ENCODE assay signal across 16 mouse cellular contexts in genomic region chr9:113044556-113045178, GRCm38 (mm10).
A peak's percentile ranks its signal among the peaks of the same experiment; 100 is the strongest.
DNase-seq lines count a peak whose midpoint lies in the region; ATAC-seq and TF ChIP-seq lines count a peak whose summit lies in the region.
"Had no signal": no experiment of that assay in that cellular context is flagged by ENCODE, and none has a peak within 500 bp of the region (broad histone marks: within the 10 kb centered on the region; RNA-seq: fewer than 3 reads in every experiment).

No protein-coding gene starts in this region.

- no peaks in the 10 kb centered on the region; the same call in 1 of the 2 replicates for H3K4me1 ChIP-seq in heart, embryonic 11.5 days (ENCODE audit: control insufficient read depth, insufficient read depth, low read length)
- no peaks in the 10 kb centered on the region for H3K4me1 ChIP-seq in midbrain, embryonic 11.5 days (ENCODE audit: control insufficient read depth, insufficient read depth, low read length)
- H3K4me1 ChIP-seq in neural tube, embryonic 15.5 days = no peaks in the 10 kb centered on the region
- H3K4me1 ChIP-seq in midbrain, embryonic 10.5 days = no peaks in the 10 kb centered on the region
- H3K4me1 ChIP-seq: limb, embryonic 15.5 days; neural tube, embryonic 13.5 days had no signal

- intact Hi-C loops in heart, postnatal 14 days (cut with DNase I) = no loop called here

- H3K4me2 ChIP-seq in heart, embryonic 11.5 days = no peak overlapping the region
- H3K4me2 ChIP-seq in midbrain, embryonic 11.5 days = no peak overlapping the region
- no peak overlapping the region for H3K4me2 ChIP-seq in neural tube, embryonic 15.5 days
- H3K4me2 ChIP-seq: limb, embryonic 15.5 days; midbrain, embryonic 15.5 days; neural tube, embryonic 13.5 days had no signal

- no peak for DNase-seq in heart, postnatal 14 days
- peak; percentile 58 for DNase-seq in cerebellum, adult 9-10 months
- DNase-seq in layer of hippocampus, adult 9-11 months = peak; percentile 53
- DNase-seq in midbrain, embryonic 11.5 days (ENCODE audit: low spot score, missing footprints) = no peak
- no peak for DNase-seq in midbrain, embryonic 10.5 days (ENCODE audit: low spot score)
- DNase-seq: heart, adult 18-20 months; heart, postnatal 10 days; lung, postnatal 4 days; thymus, adult 18-20 months had no signal

- TF ChIP-seq CTCF in C2C12 (IDR thresholded peaks at IDR 0.05; ENCODE audit: control insufficient read depth, insufficient read depth, insufficient read length) = no peak

- no peaks in the 10 kb centered on the region for H3K79me2 ChIP-seq in C2C12 (ENCODE audit: control insufficient read depth, insufficient read depth)

- ATAC-seq in heart, embryonic 11.5 days (replicated peaks; ENCODE audit: insufficient number of reproducible peaks, low FRiP score, low TSS enrichment) = 0 out of 2 replicates have a peak, but pooled peaks have one; percentile 22
- no peak for ATAC-seq in midbrain, embryonic 11.5 days (ENCODE audit: low FRiP score)
- no peak for ATAC-seq in neural tube, embryonic 15.5 days (ENCODE audit: low FRiP score)
- ATAC-seq: inflammation-experienced regulatory T-cells, adult 6 months; midbrain, embryonic 15.5 days had no signal

- H3K9ac ChIP-seq in heart, embryonic 11.5 days (ENCODE audit: low read depth, low read length) = no peak overlapping the region
- no peak overlapping the region for H3K9ac ChIP-seq in midbrain, embryonic 11.5 days (ENCODE audit: low read length)
- no peak overlapping the region for H3K9ac ChIP-seq in neural tube, embryonic 15.5 days (replicated peaks)
- H3K9ac ChIP-seq: limb, embryonic 15.5 days; midbrain, embryonic 15.5 days; neural tube, embryonic 13.5 days had no signal

- H3K79me3 ChIP-seq in C2C12 (ENCODE audit: low read depth) = no peaks in the 10 kb centered on the region

- H3K9me3 ChIP-seq in heart, embryonic 11.5 days (replicated peaks; ENCODE audit: control insufficient read depth, low read length) = no peaks in the 10 kb centered on the region
- H3K9me3 ChIP-seq in midbrain, embryonic 11.5 days (ENCODE audit: control insufficient read depth, low read length) = no peaks in the 10 kb centered on the region
- H3K9me3 ChIP-seq in neural tube, embryonic 15.5 days (replicated peaks) = no peaks in the 10 kb centered on the region
- H3K9me3 ChIP-seq in midbrain, embryonic 10.5 days (replicated peaks) = no peaks in the 10 kb centered on the region
- H3K9me3 ChIP-seq: limb, embryonic 15.5 days; midbrain, embryonic 15.5 days; neural tube, embryonic 13.5 days had no signal

- H3K36me3 ChIP-seq in heart, embryonic 11.5 days (ENCODE audit: control insufficient read depth, insufficient read depth, low read length) = no peaks in the 10 kb centered on the region
- H3K36me3 ChIP-seq in C2C12 (ENCODE audit: control insufficient read depth, insufficient read depth) = no peaks in the 10 kb centered on the region
- no peaks in the 10 kb centered on the region for H3K36me3 ChIP-seq in midbrain, embryonic 11.5 days (ENCODE audit: control insufficient read depth, insufficient read depth, low read length)
- H3K36me3 ChIP-seq in neural tube, embryonic 15.5 days = no peaks in the 10 kb centered on the region
- no peaks in the 10 kb centered on the region for H3K36me3 ChIP-seq in midbrain, embryonic 10.5 days
- H3K36me3 ChIP-seq: limb, embryonic 15.5 days; midbrain, embryonic 15.5 days; neural tube, embryonic 13.5 days had no signal

- no peaks in the 10 kb centered on the region for H3K27me3 ChIP-seq in heart, embryonic 11.5 days (ENCODE audit: control insufficient read depth, insufficient read depth, low read length)
- H3K27me3 ChIP-seq in C2C12 (ENCODE audit: control insufficient read depth, insufficient read depth, insufficient read length) = no peaks in the 10 kb centered on the region
- no peaks in the 10 kb centered on the region for H3K27me3 ChIP-seq in midbrain, embryonic 11.5 days (ENCODE audit: control insufficient read depth, insufficient read depth, low read length)
- H3K27me3 ChIP-seq in neural tube, embryonic 15.5 days (replicated peaks) = no peaks in the 10 kb centered on the region
- H3K27me3 ChIP-seq in midbrain, embryonic 10.5 days (ENCODE audit: low read depth, poor library complexity, severe bottlenecking) = no peaks in the 10 kb centered on the region
- H3K27me3 ChIP-seq: limb, embryonic 15.5 days; midbrain, embryonic 15.5 days; neural tube, embryonic 13.5 days had no signal

- no peak overlapping the region for H3K27ac ChIP-seq in heart, embryonic 11.5 days (ENCODE audit: low read depth, low read length)
- no peak overlapping the region for H3K27ac ChIP-seq in midbrain, embryonic 11.5 days (ENCODE audit: low read depth, low read length)
- no peak overlapping the region for H3K27ac ChIP-seq in neural tube, embryonic 15.5 days (replicated peaks)
- no peak overlapping the region for H3K27ac ChIP-seq in midbrain, embryonic 10.5 days (replicated peaks)
- H3K27ac ChIP-seq: limb, embryonic 15.5 days; midbrain, embryonic 15.5 days; neural tube, embryonic 13.5 days had no signal

- H3K4me3 ChIP-seq in heart, embryonic 11.5 days (ENCODE audit: low read depth, low read length) = no peak overlapping the region
- no peak overlapping the region for H3K4me3 ChIP-seq in C2C12 (ENCODE audit: insufficient read depth, poor library complexity, severe bottlenecking)
- H3K4me3 ChIP-seq in midbrain, embryonic 11.5 days (ENCODE audit: low read depth, low read length) = no peak overlapping the region
- no peak overlapping the region for H3K4me3 ChIP-seq in neural tube, embryonic 15.5 days (replicated peaks)
- no peak overlapping the region for H3K4me3 ChIP-seq in midbrain, embryonic 10.5 days
- H3K4me3 ChIP-seq: limb, embryonic 15.5 days; midbrain, embryonic 15.5 days; neural tube, embryonic 13.5 days had no signal

- H3ac ChIP-seq in C2C12 (ENCODE audit: control insufficient read depth, insufficient read length, low read depth) = no peak overlapping the region

- WGBS in heart, embryonic 11.5 days (ENCODE audit: insufficient replicate concordance) = 73% methylated on average over 4 of the region's 4 CpGs
- 83% methylated on average over 4 of the region's 4 CpGs for WGBS in midbrain, embryonic 11.5 days
- 73% methylated on average over 4 of the region's 4 CpGs for WGBS in neural tube, embryonic 15.5 days
- WGBS in midbrain, embryonic 10.5 days = 82% methylated on average over 4 of the region's 4 CpGs

TF ChIP-seq in C2C12, 6 proteins besides CTCF, POLR2A, EP300 and RAD21:
- no peak for TF ChIP-seq MAX (IDR thresholded peaks at IDR 0.05)
- peak; percentile 12 for TF ChIP-seq USF1 (IDR thresholded peaks at IDR 0.05; ENCODE audit: low read depth)
- no peak for TF ChIP-seq FOSL1 (IDR thresholded peaks at IDR 0.05; ENCODE audit: insufficient read depth, low read length, poor library complexity, severe bottlenecking)

Comparison
In these comparisons a context has a peak if more than half of its experiments do, and no peak if none do; other contexts are left out.
1. DNase-seq: peak in cerebellum, adult 9-10 months (single experiment) and layer of hippocampus, adult 9-11 months (single experiment); none in heart, postnatal 14 days (0 of 2), midbrain, embryonic 11.5 days (single experiment) and midbrain, embryonic 10.5 days (single experiment).